Mouse (Mus musculus) cerebellum, adult 8-10 months (tissue): Measurements from ENCODE around the gene Kcna7.
A peak's percentile ranks its signal among the peaks of the same experiment; 100 is the strongest.

ENCODE experiments used
- DNase-seq: peaks from one replicate; pipeline ENCODE4 v3.0.0; 2022

Gene Kcna7

GRCm38 (mm10) chr7:45426556-45426955 lies 21.1 kb downstream of the Kcna7 start:
- DNase-seq = no peak

- no peak for DNase-seq
Measured at GRCm38 (mm10) chr7:45433835-45434202, 28.4 kb downstream of the Kcna7 start.

GRCm38 (mm10) chr7:45434203-45435015 lies 29.0 kb downstream of the Kcna7 start, which contains the start of gene Gys1:
Gys1 (plus strand) TSS chr7:45434844.
- DNase-seq = peak; percentile 100

GRCm38 (mm10) chr7:45435038-45435437 lies 29.6 kb downstream of the Kcna7 start:
- no peak for DNase-seq

- no peak for DNase-seq
Measured at GRCm38 (mm10) chr7:45436444-45436843, 31.0 kb downstream of the Kcna7 start.

GRCm38 (mm10) chr7:45437046-45437445 lies 31.6 kb downstream of the Kcna7 start:
- no peak for DNase-seq

- DNase-seq = no peak
Measured at GRCm38 (mm10) chr7:45437521-45438276, 32.2 kb downstream of the Kcna7 start, which contains the start of gene Ruvbl2. Ruvbl2 (minus strand) TSS chr7:45438096.

- no peak for DNase-seq
Measured at GRCm38 (mm10) chr7:45443526-45444420, 38.3 kb downstream of the Kcna7 start.

- no peak for DNase-seq
Measured at GRCm38 (mm10) chr7:45446589-45446988, 41.1 kb downstream of the Kcna7 start.

GRCm38 (mm10) chr7:45447325-45447990 lies 42.0 kb downstream of the Kcna7 start:
- DNase-seq = no peak

- DNase-seq = no peak
Measured at GRCm38 (mm10) chr7:45449974-45450373, 44.5 kb downstream of the Kcna7 start.

- peak; percentile 86 for DNase-seq
Measured at GRCm38 (mm10) chr7:45451344-45451982, 46.0 kb downstream of the Kcna7 start.

- DNase-seq = no peak
Measured at GRCm38 (mm10) chr7:45454971-45455370, 49.5 kb downstream of the Kcna7 start.

GRCm38 (mm10) chr7:45455932-45456696 lies 50.7 kb downstream of the Kcna7 start:
- DNase-seq = no peak

- no peak for DNase-seq
Measured at GRCm38 (mm10) chr7:45456721-45457203, 51.3 kb downstream of the Kcna7 start.

- DNase-seq = no peak
Measured at GRCm38 (mm10) chr7:45457204-45458060, 52.0 kb downstream of the Kcna7 start.

GRCm38 (mm10) chr7:45458748-45459563 lies 53.5 kb downstream of the Kcna7 start:
- DNase-seq = peak; percentile 80
